Mouse (Mus musculus): ENCODE results near the gene Ccdc30. TPM values are rescaled to one million over a fixed set of nuclear protein-coding genes. Genes with fewer than 3 reads are reported as not detected.

Gene Ccdc30
- total RNA-seq (2021), result under 1 TPM in 1 of 2 experiments, not detected in 1; 0.11 TPM
- long read RNA-seq, experiment 1, partial matches to known transcripts, result 0 of 1 reads
- long read RNA-seq, experiment 1, other reads (novel, unspliced or antisense), result 0 of 1 reads
- long read RNA-seq, experiment 2, result 0 reads

GRCm38 (mm10) chr4:119415072-119415753, at the start of gene Ccdc30:
Ccdc30 (minus strand) TSS chr4:119415521.
- peak; percentile 79 for DNase-seq

GRCm38 (mm10) chr4:119463756-119464419, 48.6 kb upstream of the Ccdc30 start:
- no peak for DNase-seq

- peak; percentile 72 for DNase-seq
These were observed 47.8 kb upstream of the Ccdc30 start for GRCm38 (mm10) chr4:119462858-119463755.

- DNase-seq, result no peak
These were observed 47.1 kb upstream of the Ccdc30 start for GRCm38 (mm10) chr4:119462457-119462856.

GRCm38 (mm10) chr4:119460728-119461141, 45.4 kb upstream of the Ccdc30 start:
- peak; percentile 50 for DNase-seq

GRCm38 (mm10) chr4:119460296-119460695, 45.0 kb upstream of the Ccdc30 start:
- no peak for DNase-seq

GRCm38 (mm10) chr4:119453533-119453932, 38.2 kb upstream of the Ccdc30 start:
- no peak for DNase-seq

- DNase-seq, result no peak
These were observed 37.8 kb upstream of the Ccdc30 start for GRCm38 (mm10) chr4:119453128-119453527.

- no peak for DNase-seq
These were observed 35.1 kb upstream of the Ccdc30 start for GRCm38 (mm10) chr4:119450436-119450835.

- no peak for DNase-seq
These were observed 32.5 kb upstream of the Ccdc30 start for GRCm38 (mm10) chr4:119447786-119448185.

- no peak for DNase-seq
These were observed 31.9 kb upstream of the Ccdc30 start for GRCm38 (mm10) chr4:119447261-119447660.

- no peak for DNase-seq
These were observed 27.2 kb upstream of the Ccdc30 start for GRCm38 (mm10) chr4:119442539-119442938.

- DNase-seq, result no peak
These were observed 26.5 kb upstream of the Ccdc30 start for GRCm38 (mm10) chr4:119441836-119442235.

GRCm38 (mm10) chr4:119437936-119438335, 22.6 kb upstream of the Ccdc30 start:
- DNase-seq, result no peak

- DNase-seq, result no peak
These were observed 15.4 kb upstream of the Ccdc30 start for GRCm38 (mm10) chr4:119430678-119431077.

- DNase-seq, result no peak
These were observed 12.4 kb upstream of the Ccdc30 start for GRCm38 (mm10) chr4:119427680-119428079.

GRCm38 (mm10) chr4:119425601-119426000, 10.3 kb upstream of the Ccdc30 start:
- no peak for DNase-seq

- no peak for DNase-seq
These were observed 9.8 kb upstream of the Ccdc30 start for GRCm38 (mm10) chr4:119425077-119425476.

GRCm38 (mm10) chr4:119422294-119422964, 7.1 kb upstream of the Ccdc30 start, which contains the start of the genes Ppcs and Zmynd12:
Ppcs (minus strand) TSS chr4:119422420.
Zmynd12 (plus strand) TSS chr4:119422814.
- peak; percentile 87 for DNase-seq

- no peak for DNase-seq
These were observed 6.6 kb upstream of the Ccdc30 start for GRCm38 (mm10) chr4:119421921-119422293.

- DNase-seq, result no peak
These were observed 5.9 kb upstream of the Ccdc30 start for GRCm38 (mm10) chr4:119421191-119421590.

- no peak for DNase-seq
These were observed 2.6 kb upstream of the Ccdc30 start for GRCm38 (mm10) chr4:119417894-119418293.
